Mouse (Mus musculus): ENCODE measurements around the gene Arhgap1.

The Arhgap1 gene

GRCm38 (mm10) chr2:91695436-91696224 lies 46.0 kb downstream of the Arhgap1 start:
- DNase-seq (ENCODE audit: low read depth in 1 of 2, low spot score in 2 of 2) = no peak

GRCm38 (mm10) chr2:91696225-91696590 lies 46.5 kb downstream of the Arhgap1 start:
- DNase-seq (ENCODE audit: low read depth in 1 of 2, low spot score in 2 of 2) = peak in 1 of 2 experiments; percentile 23

GRCm38 (mm10) chr2:91699225-91699624 lies 49.6 kb downstream of the Arhgap1 start:
- DNase-seq (ENCODE audit: low read depth in 1 of 2, low spot score in 2 of 2) = no peak

GRCm38 (mm10) chr2:91701366-91701765 lies 51.7 kb downstream of the Arhgap1 start:
- no peak for DNase-seq (ENCODE audit: low read depth in 1 of 2, low spot score in 2 of 2)

GRCm38 (mm10) chr2:91705736-91706135 lies 56.1 kb downstream of the Arhgap1 start:
- no peak for DNase-seq (ENCODE audit: low read depth in 1 of 2, low spot score in 2 of 2)

- DNase-seq (ENCODE audit: low read depth in 1 of 2, low spot score in 2 of 2) = no peak
These were observed 56.8 kb downstream of the Arhgap1 start for GRCm38 (mm10) chr2:91706456-91706855.

GRCm38 (mm10) chr2:91708361-91708760 lies 58.7 kb downstream of the Arhgap1 start:
- no peak for DNase-seq (ENCODE audit: low read depth in 1 of 2, low spot score in 2 of 2)

GRCm38 (mm10) chr2:91710272-91711234 lies 60.9 kb downstream of the Arhgap1 start, which contains the start of the genes Atg13 and Harbi1:
TSS of gene Atg13 (minus strand) at chr2:91710576.
TSS of gene Harbi1 (plus strand) at chr2:91710852.
- DNase-seq (ENCODE audit: low read depth in 1 of 2, low spot score in 2 of 2) = peak; percentile 77 to 89

GRCm38 (mm10) chr2:91711256-91711925 lies 61.7 kb downstream of the Arhgap1 start:
- DNase-seq (ENCODE audit: low read depth in 1 of 2, low spot score in 2 of 2) = no peak

- DNase-seq (ENCODE audit: low read depth in 1 of 2, low spot score in 2 of 2) = no peak
These were observed 65.3 kb downstream of the Arhgap1 start for GRCm38 (mm10) chr2:91714921-91715320.

- no peak for DNase-seq (ENCODE audit: low read depth in 1 of 2, low spot score in 2 of 2)
These were observed 68.6 kb downstream of the Arhgap1 start for GRCm38 (mm10) chr2:91718276-91718675.

Measured in monocyte, adult 2 months (primary cell).